Mouse (Mus musculus): ENCODE results near the gene Nudcd3. TPM values are rescaled to one million over a fixed set of nuclear protein-coding genes. Genes with fewer than 3 reads are reported as not detected.
"Not testable (repeated sequence)": the region's sequence is repeated elsewhere in the genome, so short reads cannot be mapped to it uniquely, and the experiment has no call there.

The Nudcd3 gene
- total RNA-seq, 1 experiment: 59.3 TPM

GRCm38 (mm10) chr11:6109990-6110389, 90.2 kb downstream of the Nudcd3 start:
- no peak for DNase-seq (ENCODE audit: low read depth, low spot score)
- H3K4me1 ChIP-seq (ENCODE audit: control insufficient read depth in 2 of 2, insufficient read depth in 2 of 2, low read length in 2 of 2, poor library complexity in 1 of 2): no peaks in the 10 kb centered on the region
- no peaks in the 10 kb centered on the region for H3K9me3 ChIP-seq (ENCODE audit: control insufficient read depth, insufficient read depth, low read depth, low read length)
- in situ Hi-C loops (cut with MboI; ENCODE audit: low sequenced_read_pairs in 2 of 2, unreplicated experiment in 2 of 2): no loop called here
- TF ChIP-seq MAFK (IDR thresholded peaks at IDR 0.05; ENCODE audit: insufficient read depth, low read depth, low read length) (no peak), CHD2 (IDR thresholded peaks at IDR 0.05; ENCODE audit: low read depth, low read length) (no peak), ZNF384 (IDR thresholded peaks at IDR 0.05; ENCODE audit: low read depth, low read length) (no peak), HCFC1 (IDR thresholded peaks at IDR 0.05; ENCODE audit: borderline replicate concordance, insufficient read depth, low read length) (no peak), ZC3H11A (IDR thresholded peaks at IDR 0.05; ENCODE audit: borderline replicate concordance, low read depth, low read length) (no peak)
- no peak overlapping the region for H3K4me3 ChIP-seq (ENCODE audit: insufficient read depth in 1 of 2, low read depth in 1 of 2, low read length in 2 of 2, poor library complexity in 1 of 2, severe bottlenecking in 1 of 2)
- H3K9ac ChIP-seq (ENCODE audit: insufficient read depth, low read depth, low read length, poor library complexity, severe bottlenecking): no peak overlapping the region
- H3K36me3 ChIP-seq (ENCODE audit: control insufficient read depth, insufficient read depth, low read length, poor library complexity, severe bottlenecking): peaks cover 53% of the 10 kb centered on the region
- no peak overlapping the region for H3K27ac ChIP-seq (ENCODE audit: insufficient read depth, low read depth, low read length, poor library complexity, severe bottlenecking)

- no peak overlapping the region for H3K9ac ChIP-seq (ENCODE audit: insufficient read depth, low read depth, low read length, poor library complexity, severe bottlenecking)
- peaks cover 46% of the 10 kb centered on the region for H3K36me3 ChIP-seq (ENCODE audit: control insufficient read depth, insufficient read depth, low read length, poor library complexity, severe bottlenecking)
- H3K4me1 ChIP-seq (ENCODE audit: control insufficient read depth in 2 of 2, insufficient read depth in 2 of 2, low read length in 2 of 2, poor library complexity in 1 of 2): no peaks in the 10 kb centered on the region
- no peak overlapping the region for H3K27ac ChIP-seq (ENCODE audit: insufficient read depth, low read depth, low read length, poor library complexity, severe bottlenecking)
- TF ChIP-seq HCFC1 (IDR thresholded peaks at IDR 0.05; ENCODE audit: borderline replicate concordance, insufficient read depth, low read length) (no peak), ZNF384 (IDR thresholded peaks at IDR 0.05; ENCODE audit: low read depth, low read length) (no peak), CHD2 (IDR thresholded peaks at IDR 0.05; ENCODE audit: low read depth, low read length) (no peak), ZC3H11A (IDR thresholded peaks at IDR 0.05; ENCODE audit: borderline replicate concordance, low read depth, low read length) (no peak), MAFK (IDR thresholded peaks at IDR 0.05; ENCODE audit: insufficient read depth, low read depth, low read length) (no peak)
- H3K4me3 ChIP-seq (ENCODE audit: insufficient read depth in 1 of 2, low read depth in 1 of 2, low read length in 2 of 2, poor library complexity in 1 of 2, severe bottlenecking in 1 of 2): no peak overlapping the region
- DNase-seq (ENCODE audit: low read depth, low spot score): no peak
- H3K9me3 ChIP-seq (ENCODE audit: control insufficient read depth, insufficient read depth, low read depth, low read length): no peaks in the 10 kb centered on the region
- in situ Hi-C loops (cut with MboI; ENCODE audit: low sequenced_read_pairs in 2 of 2, unreplicated experiment in 2 of 2): no loop called here
Measured at GRCm38 (mm10) chr11:6108296-6108695, 91.9 kb downstream of the Nudcd3 start.

- H3K4me1 ChIP-seq (ENCODE audit: control insufficient read depth in 2 of 2, insufficient read depth in 2 of 2, low read length in 2 of 2, poor library complexity in 1 of 2): no peaks in the 10 kb centered on the region
- in situ Hi-C loops (cut with MboI; ENCODE audit: low sequenced_read_pairs in 2 of 2, unreplicated experiment in 2 of 2): no loop called here
- no peak for TF ChIP-seq HCFC1 (IDR thresholded peaks at IDR 0.05; ENCODE audit: borderline replicate concordance, insufficient read depth, low read length)
- no peak for TF ChIP-seq ZC3H11A (IDR thresholded peaks at IDR 0.05; ENCODE audit: borderline replicate concordance, low read depth, low read length)
- TF ChIP-seq CHD2 (IDR thresholded peaks at IDR 0.05; ENCODE audit: low read depth, low read length): no peak
- no peak for TF ChIP-seq MAFK (IDR thresholded peaks at IDR 0.05; ENCODE audit: insufficient read depth, low read depth, low read length)
- TF ChIP-seq ZNF384 (IDR thresholded peaks at IDR 0.05; ENCODE audit: low read depth, low read length): no peak
- no peak for DNase-seq (ENCODE audit: low read depth, low spot score)
- no peak overlapping the region for H3K9ac ChIP-seq (ENCODE audit: insufficient read depth, low read depth, low read length, poor library complexity, severe bottlenecking)
- H3K27ac ChIP-seq (ENCODE audit: insufficient read depth, low read depth, low read length, poor library complexity, severe bottlenecking): no peak overlapping the region
- H3K36me3 ChIP-seq (ENCODE audit: control insufficient read depth, insufficient read depth, low read length, poor library complexity, severe bottlenecking): peaks cover 41% of the 10 kb centered on the region
- no peak overlapping the region for H3K4me3 ChIP-seq (ENCODE audit: insufficient read depth in 1 of 2, low read depth in 1 of 2, low read length in 2 of 2, poor library complexity in 1 of 2, severe bottlenecking in 1 of 2)
- no peaks in the 10 kb centered on the region for H3K9me3 ChIP-seq (ENCODE audit: control insufficient read depth, insufficient read depth, low read depth, low read length)
Measured at GRCm38 (mm10) chr11:6107722-6108121, 92.5 kb downstream of the Nudcd3 start.

GRCm38 (mm10) chr11:6104734-6105133, 95.5 kb downstream of the Nudcd3 start:
- no peak overlapping the region for H3K9ac ChIP-seq (ENCODE audit: insufficient read depth, low read depth, low read length, poor library complexity, severe bottlenecking)
- H3K36me3 ChIP-seq (ENCODE audit: control insufficient read depth, insufficient read depth, low read length, poor library complexity, severe bottlenecking): peaks cover 21% of the 10 kb centered on the region
- H3K27ac ChIP-seq (ENCODE audit: insufficient read depth, low read depth, low read length, poor library complexity, severe bottlenecking): no peak overlapping the region
- H3K4me1 ChIP-seq (ENCODE audit: control insufficient read depth in 2 of 2, insufficient read depth in 2 of 2, low read length in 2 of 2, poor library complexity in 1 of 2): no peaks in the 10 kb centered on the region
- no peak for TF ChIP-seq HCFC1 (IDR thresholded peaks at IDR 0.05; ENCODE audit: borderline replicate concordance, insufficient read depth, low read length)
- no peak for TF ChIP-seq CHD2 (IDR thresholded peaks at IDR 0.05; ENCODE audit: low read depth, low read length)
- TF ChIP-seq ZC3H11A (IDR thresholded peaks at IDR 0.05; ENCODE audit: borderline replicate concordance, low read depth, low read length): no peak
- no peak for TF ChIP-seq MAFK (IDR thresholded peaks at IDR 0.05; ENCODE audit: insufficient read depth, low read depth, low read length)
- no peak for TF ChIP-seq ZNF384 (IDR thresholded peaks at IDR 0.05; ENCODE audit: low read depth, low read length)
- no peak overlapping the region for H3K4me3 ChIP-seq (ENCODE audit: insufficient read depth in 1 of 2, low read depth in 1 of 2, low read length in 2 of 2, poor library complexity in 1 of 2, severe bottlenecking in 1 of 2)
- no peak for DNase-seq (ENCODE audit: low read depth, low spot score)
- in situ Hi-C loops (cut with MboI; ENCODE audit: low sequenced_read_pairs in 2 of 2, unreplicated experiment in 2 of 2): no loop called here
- H3K9me3 ChIP-seq (ENCODE audit: control insufficient read depth, insufficient read depth, low read depth, low read length): no peaks in the 10 kb centered on the region

GRCm38 (mm10) chr11:6096637-6097036, 103.6 kb downstream of the Nudcd3 start:
- TF ChIP-seq ZNF384 (IDR thresholded peaks at IDR 0.05; ENCODE audit: low read depth, low read length): peak; percentile 87
- H3K9ac ChIP-seq (ENCODE audit: insufficient read depth, low read depth, low read length, poor library complexity, severe bottlenecking); H3K4me3 ChIP-seq (ENCODE audit: insufficient read depth in 1 of 2, low read depth in 1 of 2, low read length in 2 of 2, poor library complexity in 1 of 2, severe bottlenecking in 1 of 2); H3K27ac ChIP-seq (ENCODE audit: insufficient read depth, low read depth, low read length, poor library complexity, severe bottlenecking); H3K4me1 ChIP-seq (ENCODE audit: control insufficient read depth in 2 of 2, insufficient read depth in 2 of 2, low read length in 2 of 2, poor library complexity in 1 of 2); in situ Hi-C loops (cut with MboI; ENCODE audit: low sequenced_read_pairs in 2 of 2, unreplicated experiment in 2 of 2); H3K36me3 ChIP-seq (ENCODE audit: control insufficient read depth, insufficient read depth, low read length, poor library complexity, severe bottlenecking); DNase-seq (ENCODE audit: low read depth, low spot score); H3K9me3 ChIP-seq (ENCODE audit: control insufficient read depth, insufficient read depth, low read depth, low read length): not testable (repeated sequence)
